Mouse (Mus musculus): ENCODE measurements at regions not wholly inside any gene's neighbourhood (a gene's known extent, or its start where the extent isn't known, plus 50 kb on each side); places are given as distances from the start of the nearest gene placed in this dataset.

DNA sequence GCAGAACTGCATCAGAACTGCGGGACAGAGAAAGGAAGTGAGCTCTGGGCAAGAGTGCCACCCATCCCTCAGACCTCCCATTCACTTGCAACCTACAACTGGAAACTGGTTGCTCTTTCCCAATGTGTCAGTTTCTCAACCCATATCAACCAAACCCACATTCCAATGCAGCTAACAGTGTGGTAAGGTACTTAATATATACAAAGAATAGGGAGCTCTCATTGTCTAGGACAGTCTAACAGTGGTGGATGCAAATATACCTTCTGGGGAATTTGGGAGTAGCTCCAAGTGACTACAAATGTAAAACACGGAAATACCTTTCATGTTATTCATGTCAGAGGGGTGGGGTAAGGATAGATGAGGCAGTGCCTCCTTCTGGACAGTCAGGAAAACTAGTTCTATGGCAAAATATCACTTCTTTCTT lies 171.0 kb upstream of the Smim15 start:
- 40% methylated on average over 2 of the region's 2 CpGs for WGBS
- Histone ChIP-seq H3K4me3 (ENCODE audit: insufficient read depth, low read depth, low read length) (no peak overlapping the region), H3K4me1 (ENCODE audit: control insufficient read depth, insufficient read depth, low read length) (peaks cover 16% of the 10 kb centered on the region), H3K27ac (ENCODE audit: insufficient read depth, low read depth, low read length) (no peak overlapping the region)
- TF ChIP-seq POLR2A (IDR thresholded peaks at IDR 0.05; ENCODE audit: insufficient read depth, low read depth, low read length) (no peak), CTCF (IDR thresholded peaks at IDR 0.05; ENCODE audit: insufficient read depth, low read depth, low read length) (no peak)

DNA sequence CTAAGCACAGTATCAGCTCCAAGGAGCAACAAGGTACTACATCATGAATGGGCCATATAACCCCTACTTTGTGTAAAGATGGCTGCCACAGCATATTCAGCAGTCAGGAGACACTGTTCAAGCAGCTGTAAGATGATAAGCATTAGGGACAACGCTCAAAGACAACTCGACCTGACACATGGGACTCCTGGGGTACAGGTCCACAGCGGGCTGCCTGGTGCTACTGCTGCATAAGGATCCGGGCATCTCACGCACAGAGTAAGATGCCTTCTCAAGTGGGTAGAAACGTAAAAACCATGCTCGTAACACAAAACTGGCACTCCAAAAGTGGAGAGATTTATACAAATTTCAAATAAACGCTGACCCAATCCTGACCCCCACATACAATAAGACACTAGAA lies 171.7 kb upstream of the Smim15 start:
- WGBS, result 80% methylated on average over 8 of the region's 8 CpGs
- TF ChIP-seq POLR2A (IDR thresholded peaks at IDR 0.05; ENCODE audit: insufficient read depth, low read depth, low read length) (no peak), CTCF (IDR thresholded peaks at IDR 0.05; ENCODE audit: insufficient read depth, low read depth, low read length) (no peak)
- no peak overlapping the region for H3K4me3 ChIP-seq (ENCODE audit: insufficient read depth, low read depth, low read length)

DNA sequence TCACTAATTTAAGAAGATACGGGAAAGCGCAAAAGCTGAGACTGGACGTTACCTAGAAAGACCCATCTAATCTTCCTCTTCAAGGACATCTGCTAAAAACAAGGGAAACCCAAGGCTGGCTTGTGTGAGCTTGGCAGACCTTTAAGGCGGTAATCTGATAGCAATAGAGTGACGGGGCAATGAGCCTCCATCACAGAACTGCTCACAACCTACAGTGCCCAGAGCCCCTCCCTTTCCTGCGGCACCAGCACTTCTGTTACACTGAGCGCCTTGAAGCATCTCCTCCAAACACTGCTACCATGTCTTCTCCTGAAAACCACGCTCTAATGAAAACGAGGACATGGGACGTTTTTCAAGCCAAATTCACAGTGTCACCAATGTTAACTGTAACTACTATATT lies 172.1 kb upstream of the Smim15 start:
- H3K27ac ChIP-seq (ENCODE audit: insufficient read depth, low read depth, low read length), result no peak overlapping the region
- WGBS, result 55% methylated on average over 10 of the region's 10 CpGs
- H3K4me1 ChIP-seq (ENCODE audit: control insufficient read depth, insufficient read depth, low read length), result peaks cover 20% of the 10 kb centered on the region
- TF ChIP-seq CTCF (IDR thresholded peaks at IDR 0.05; ENCODE audit: insufficient read depth, low read depth, low read length), result no peak
- no peak for TF ChIP-seq POLR2A (IDR thresholded peaks at IDR 0.05; ENCODE audit: insufficient read depth, low read depth, low read length)
- H3K4me3 ChIP-seq (ENCODE audit: insufficient read depth, low read depth, low read length), result no peak overlapping the region

More for the DNA sequence above, 171.7 kb upstream of the Smim15 start:
- no peak overlapping the region for H3K27ac ChIP-seq (ENCODE audit: insufficient read depth, low read depth, low read length)
- peaks cover 18% of the 10 kb centered on the region for H3K4me1 ChIP-seq (ENCODE audit: control insufficient read depth, insufficient read depth, low read length)

DNA sequence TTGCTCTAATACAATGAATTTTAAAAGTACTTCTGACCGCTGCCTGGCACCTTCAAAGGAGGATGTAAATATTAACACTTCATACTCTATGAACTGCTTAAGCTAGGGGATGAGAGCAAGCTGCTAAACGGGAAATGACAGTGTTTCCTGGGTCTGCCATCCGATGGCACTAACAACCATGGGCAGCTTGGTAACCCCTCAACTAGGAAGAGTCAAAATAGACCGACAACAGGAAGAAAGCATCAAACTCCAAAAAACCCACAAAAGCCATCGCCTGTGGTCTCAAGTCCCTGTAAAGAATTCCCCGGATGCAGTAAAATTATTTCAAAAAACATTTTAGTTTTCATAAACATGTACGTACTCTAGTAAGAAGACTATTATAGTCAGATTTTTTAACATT lies 175.3 kb upstream of the Smim15 start:
- peaks cover 22% of the 10 kb centered on the region for H3K4me1 ChIP-seq (ENCODE audit: control insufficient read depth, insufficient read depth, low read length)
- 79% methylated on average over 7 of the region's 7 CpGs for WGBS
- no peak overlapping the region for H3K27ac ChIP-seq (ENCODE audit: insufficient read depth, low read depth, low read length)
- TF ChIP-seq CTCF (IDR thresholded peaks at IDR 0.05; ENCODE audit: insufficient read depth, low read depth, low read length), result no peak
- no peak for TF ChIP-seq POLR2A (IDR thresholded peaks at IDR 0.05; ENCODE audit: insufficient read depth, low read depth, low read length)
- H3K4me3 ChIP-seq (ENCODE audit: insufficient read depth, low read depth, low read length), result no peak overlapping the region

DNA sequence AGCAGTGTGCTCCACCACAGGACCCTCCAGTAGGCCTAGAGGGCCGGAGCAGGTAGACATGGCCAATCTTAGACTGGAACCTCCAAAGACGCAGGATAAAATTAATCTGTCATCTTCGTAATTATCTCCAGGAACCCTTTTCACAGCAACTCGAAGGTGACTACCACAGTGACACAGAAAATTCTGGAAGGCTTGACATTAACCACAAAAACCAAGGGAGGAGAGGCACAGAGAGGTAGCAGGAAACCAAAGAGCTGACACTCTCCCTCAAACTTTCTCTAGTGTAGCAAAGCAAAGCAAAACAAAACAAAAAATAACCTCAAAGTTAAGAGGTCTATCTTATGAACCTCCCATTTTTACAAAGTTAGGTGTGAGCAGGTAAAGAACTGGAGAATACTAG lies 177.4 kb upstream of the Smim15 start:
- Histone ChIP-seq H3K4me1 (ENCODE audit: control insufficient read depth, insufficient read depth, low read length) (peaks cover 15% of the 10 kb centered on the region), H3K4me3 (ENCODE audit: insufficient read depth, low read depth, low read length) (no peak overlapping the region), H3K27ac (ENCODE audit: insufficient read depth, low read depth, low read length) (no peak overlapping the region)
- no peak for TF ChIP-seq POLR2A (IDR thresholded peaks at IDR 0.05; ENCODE audit: insufficient read depth, low read depth, low read length)
- no peak for TF ChIP-seq CTCF (IDR thresholded peaks at IDR 0.05; ENCODE audit: insufficient read depth, low read depth, low read length)
- 73% methylated on average over 4 of the region's 4 CpGs for WGBS

DNA sequence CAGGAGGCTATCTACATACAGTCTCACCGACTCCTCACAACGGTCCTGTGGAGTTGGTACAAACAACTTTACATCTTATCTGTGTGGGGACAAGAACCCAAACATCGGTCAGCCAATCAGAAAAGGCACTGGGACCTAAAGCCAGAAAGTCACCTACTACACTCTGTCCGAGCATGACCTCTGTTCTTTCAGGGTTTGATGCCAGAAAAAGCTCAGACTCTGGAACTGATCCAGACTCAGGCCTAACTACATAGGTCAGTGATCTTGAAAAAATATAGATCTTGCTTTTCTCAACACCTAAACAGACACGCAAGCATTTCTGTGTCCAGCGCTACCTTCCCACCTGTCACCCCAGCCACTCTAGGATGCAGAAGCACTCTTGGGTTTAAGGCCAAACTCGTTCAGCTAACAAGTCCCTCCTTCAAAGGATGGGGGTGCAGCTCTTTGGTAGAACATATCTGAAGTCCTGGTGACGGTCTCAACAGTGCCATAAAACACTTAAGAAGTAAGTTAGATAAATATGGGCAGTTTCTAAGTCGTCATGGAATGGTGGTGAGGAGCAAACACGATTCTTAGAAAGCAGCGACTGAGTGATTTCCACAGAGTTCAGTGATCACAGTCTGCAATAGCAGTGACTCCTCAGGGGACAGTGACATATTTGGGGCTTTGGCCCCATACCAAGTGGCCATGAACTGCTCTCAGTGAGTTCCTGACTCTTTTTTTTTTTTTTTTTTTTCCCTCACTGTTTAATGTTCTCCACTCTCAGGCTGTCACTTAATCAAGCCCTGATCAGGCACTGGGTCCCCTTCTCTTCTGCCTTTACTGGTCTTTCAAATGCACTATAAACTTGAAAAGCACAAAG lies 181.2 kb upstream of the Smim15 start:
- Histone ChIP-seq H3K4me1 (ENCODE audit: control insufficient read depth, insufficient read depth, low read length) (peaks cover 17% of the 10 kb centered on the region), H3K27ac (ENCODE audit: insufficient read depth, low read depth, low read length) (no peak overlapping the region), H3K4me3 (ENCODE audit: insufficient read depth, low read depth, low read length) (no peak overlapping the region)
- 77% methylated on average over 11 of the region's 11 CpGs for WGBS
- TF ChIP-seq POLR2A (IDR thresholded peaks at IDR 0.05; ENCODE audit: insufficient read depth, low read depth, low read length) (no peak), CTCF (IDR thresholded peaks at IDR 0.05; ENCODE audit: insufficient read depth, low read depth, low read length) (no peak)

DNA sequence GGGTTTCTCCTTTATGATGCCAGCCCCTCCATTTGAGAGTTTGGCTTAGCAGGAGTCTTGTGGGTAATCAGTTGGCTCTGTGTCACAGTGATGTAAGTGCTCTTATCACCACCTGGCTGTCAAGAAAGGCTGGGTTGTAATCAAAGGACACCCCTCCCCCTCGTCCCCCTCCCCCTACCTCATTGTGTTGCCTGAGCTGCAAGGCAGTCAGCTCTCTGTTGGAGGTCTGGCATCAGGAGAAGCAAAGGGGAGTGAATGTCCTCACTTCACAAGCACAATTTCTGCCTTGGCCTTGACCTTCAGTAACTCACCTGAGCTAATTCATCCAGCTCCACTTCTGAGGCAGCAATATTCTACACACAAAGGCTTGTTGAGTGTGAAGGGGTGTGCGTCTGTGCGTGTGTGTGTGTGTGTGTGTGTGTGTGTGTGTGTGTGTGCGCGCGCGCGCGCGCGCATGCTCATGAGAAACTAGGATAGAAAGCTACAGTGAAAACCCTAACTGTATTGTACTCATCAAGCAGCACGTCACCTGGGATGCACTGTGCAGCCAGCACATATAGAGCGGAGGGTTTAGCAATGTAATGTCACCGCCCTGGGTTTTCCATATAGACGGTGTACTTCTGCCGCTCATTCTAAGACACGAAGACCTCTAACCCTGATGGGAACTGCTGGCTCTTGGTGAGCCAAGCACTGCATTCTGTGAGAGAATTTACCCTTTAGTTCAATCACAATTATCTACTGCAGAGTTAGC lies 182.7 kb upstream of the Smim15 start:
- H3K4me1 ChIP-seq (ENCODE audit: control insufficient read depth, insufficient read depth, low read length), result peaks cover 13% of the 10 kb centered on the region

DNA sequence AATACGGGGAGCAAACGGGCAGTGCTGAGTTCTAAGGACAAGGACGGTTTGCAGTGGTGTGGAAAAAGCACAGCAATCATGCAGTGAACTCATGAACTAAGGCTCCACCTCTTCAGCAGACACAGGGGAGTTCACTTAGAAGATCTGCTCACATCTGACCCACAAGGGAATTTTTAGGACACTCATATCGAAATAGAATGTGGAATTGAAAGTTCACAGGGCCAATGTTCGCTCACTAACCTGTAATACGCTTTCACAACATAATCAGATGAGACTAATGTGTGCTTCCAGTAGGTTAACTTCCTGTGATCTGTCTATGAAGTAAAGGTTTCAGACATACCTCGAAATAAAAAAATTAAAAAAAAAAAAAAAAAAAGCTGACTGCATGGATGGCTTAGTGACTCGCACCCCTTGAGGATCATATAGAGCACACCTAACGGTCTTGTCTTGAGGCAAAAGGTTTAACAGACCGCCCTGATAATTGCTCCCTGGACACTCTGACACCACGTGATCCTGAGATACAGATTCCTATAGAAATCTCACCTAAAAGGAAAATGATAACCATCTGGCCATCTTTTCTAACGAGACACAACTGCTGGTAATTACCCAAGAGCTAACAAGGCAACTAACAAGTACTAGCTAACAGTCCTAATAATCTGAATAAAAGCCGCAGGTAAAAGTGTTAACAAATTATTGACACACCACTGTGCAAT lies 187.0 kb upstream of the Smim15 start:
- peaks cover 13% of the 10 kb centered on the region for H3K4me1 ChIP-seq (ENCODE audit: control insufficient read depth, insufficient read depth, low read length)
- no peak overlapping the region for H3K27ac ChIP-seq (ENCODE audit: insufficient read depth, low read depth, low read length)
- no peak overlapping the region for H3K4me3 ChIP-seq (ENCODE audit: insufficient read depth, low read depth, low read length)
- WGBS, result 74% methylated on average over 13 of the region's 13 CpGs
- no peak for TF ChIP-seq POLR2A (IDR thresholded peaks at IDR 0.05; ENCODE audit: insufficient read depth, low read depth, low read length)
- no peak for TF ChIP-seq CTCF (IDR thresholded peaks at IDR 0.05; ENCODE audit: insufficient read depth, low read depth, low read length)

More for the DNA sequence above, 182.7 kb upstream of the Smim15 start:
- WGBS, result 76% methylated on average over 17 of the region's 17 CpGs
- Histone ChIP-seq H3K4me3 (ENCODE audit: insufficient read depth, low read depth, low read length) (no peak overlapping the region), H3K27ac (ENCODE audit: insufficient read depth, low read depth, low read length) (no peak overlapping the region)
- TF ChIP-seq CTCF (IDR thresholded peaks at IDR 0.05; ENCODE audit: insufficient read depth, low read depth, low read length), result no peak
- TF ChIP-seq POLR2A (IDR thresholded peaks at IDR 0.05; ENCODE audit: insufficient read depth, low read depth, low read length), result no peak
